Mouse (Mus musculus) urinary bladder, adult 18-20 months (tissue): ENCODE results near the gene Trmt2a.
A peak's percentile ranks its signal among the peaks of the same experiment; 100 is the strongest.
"Not testable (repeated sequence)": the region's sequence is repeated elsewhere in the genome, so short reads cannot be mapped to it uniquely, and the experiment has no call there.

ENCODE experiments used
- DNase-seq, 2 experiments: peaks; one replicate each; pipeline ENCODE4 v3.0.0; 2022; ENCODE audit warnings: low spot score in 2 of 2, mixed read lengths in 2 of 2

Gene Trmt2a

GRCm38 (mm10) chr16:18289067-18289588 is 40.6 kb downstream of the Trmt2a start, which contains the start of gene Dgcr8:
TSS of gene Dgcr8 (minus strand) at chr16:18289246.
- peak; percentile 90 to 97 for DNase-seq

GRCm38 (mm10) chr16:18289614-18290013 is 41.1 kb downstream of the Trmt2a start:
- DNase-seq = not testable (repeated sequence)
